Mouse (Mus musculus) hindbrain, embryonic 11.5 days (tissue): ENCODE results near the gene Cnih2. TPM values are rescaled to one million over a fixed set of nuclear protein-coding genes. Genes with fewer than 3 reads are reported as not detected.
A peak's percentile ranks its signal among the peaks of the same experiment; 100 is the strongest.

ENCODE experiments used
- ATAC-seq: fragments of 200-750 bp; cut with Nextera tagmentation; 2 replicates; pipeline ENCODE4 v1.8.0; 2017; ENCODE audit warnings: mild to moderate bottlenecking, moderate TSS enrichment, moderate library complexity; ENCODE audit not compliant: low FRiP score
- DNase-seq: peaks from one replicate; pipeline ENCODE4 v3.0.0-alpha.2; 2015; ENCODE audit warnings: low spot score
- H3K27ac ChIP-seq: fragments of 300-500 bp; sonication (generic); 2 replicates; pipeline ENCODE4 v1.5.1; 2014; ENCODE audit warnings: mild to moderate bottlenecking, low read depth, low read length
- H3K27me3 ChIP-seq: fragments of 300-500 bp; sonication (generic); 2 replicates; pipeline ENCODE4 v1.6.1; 2014; ENCODE audit warnings: mild to moderate bottlenecking, low read length, moderate library complexity, mixed read lengths; ENCODE audit not compliant: control insufficient read depth, insufficient read depth
- H3K36me3 ChIP-seq: fragments of 300-500 bp; sonication (generic); 2 replicates; pipeline ENCODE4 v1.6.1; 2014; ENCODE audit warnings: mild to moderate bottlenecking, low read length, moderate library complexity, mixed read lengths; ENCODE audit not compliant: control insufficient read depth, insufficient read depth
- H3K4me1 ChIP-seq: fragments of 300-500 bp; sonication (generic); replicated peaks from 2 replicates; pipeline ENCODE4 v1.6.1; 2014; ENCODE audit warnings: low read length, mixed read lengths; ENCODE audit not compliant: control insufficient read depth, insufficient read depth
- H3K4me2 ChIP-seq: fragments of 300-500 bp; sonication (generic); replicated peaks from 2 replicates; pipeline ENCODE4 v1.6.1; 2014; ENCODE audit warnings: mild to moderate bottlenecking, low read depth, low read length
- H3K4me3 ChIP-seq: fragments of 300-500 bp; sonication (generic); 2 replicates; pipeline ENCODE4 v1.5.1; 2014; ENCODE audit warnings: low read depth, low read length
- H3K9ac ChIP-seq: fragments of 300-500 bp; sonication (generic); 2 replicates; pipeline ENCODE4 v1.6.1; 2014; ENCODE audit warnings: low read depth, low read length
- H3K9me3 ChIP-seq: fragments of 300-500 bp; sonication (generic); 2 replicates; pipeline ENCODE4 v1.6.1; 2016; ENCODE audit warnings: low read length; ENCODE audit not compliant: control insufficient read depth
- WGBS: fragments of 180-500 bp; shearing (Covaris S2); extraction: QIAGEN DNeasy Blood & Tissue Kit; methylation state at CpG from one replicate; pipeline ENCODE4 v1.1.7; 2014; 5-methylcytosine and 5-hydroxymethylcytosine counted together
- polyA plus RNA-seq: library from polyadenylated mRNA; unstranded; fragments of >200 nt; fragmentation: Nextera tagmentation; extraction: Ambion mirVana; gene quantifications from 2 replicates; pipeline ENCODE4 v1.2.1, GENCODE M21; 2014

Cnih2 gene
- polyA plus RNA-seq, 1 experiment from 2014 or later = 128 TPM

DNA sequence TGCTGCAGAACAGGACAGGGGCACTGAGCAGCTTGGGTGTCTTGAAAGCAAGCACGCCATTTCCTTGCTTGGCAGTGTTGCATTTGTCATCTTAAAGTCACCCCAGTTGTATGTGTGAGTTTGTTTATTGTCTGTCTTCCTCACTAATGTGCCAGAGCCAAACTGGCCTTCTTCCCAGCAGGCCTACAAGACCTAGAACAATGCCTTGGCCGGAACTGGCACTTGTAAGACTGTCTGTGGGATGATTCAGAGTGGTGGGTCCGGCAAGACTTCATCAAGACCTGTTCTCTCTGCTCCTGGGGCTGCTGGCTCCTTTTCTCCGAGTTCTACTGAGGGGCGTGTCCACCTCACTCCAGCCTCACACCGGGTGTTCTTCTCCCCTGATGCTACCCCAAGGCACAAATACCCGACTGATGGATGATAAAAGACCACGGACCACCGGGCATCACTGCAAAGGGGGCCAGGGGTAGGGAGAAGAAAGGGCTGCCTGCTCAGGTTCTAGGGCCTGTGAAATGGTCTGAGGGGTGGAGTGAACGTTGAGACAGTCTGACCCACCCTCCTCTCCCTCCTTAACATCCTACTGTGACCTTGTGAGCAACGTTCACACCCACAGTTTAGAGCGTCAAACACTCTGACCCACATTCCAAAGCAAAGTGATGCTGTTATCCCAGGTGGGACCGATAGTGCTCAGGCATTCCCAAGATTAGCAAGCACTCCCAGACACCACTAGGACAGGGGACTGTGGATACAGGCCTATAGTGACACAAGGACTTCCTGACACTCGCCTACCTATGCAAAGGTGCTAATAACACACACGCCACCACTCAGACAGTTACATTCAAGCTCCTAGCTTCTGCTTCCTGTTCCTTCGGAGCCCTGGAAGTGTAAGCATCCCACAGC lies 40.2 kb downstream of the Cnih2 start:
- Histone ChIP-seq H3K27ac (no peak overlapping the region), H3K4me2 (no peak overlapping the region), H3K4me1 (peaks cover 7% of the 10 kb centered on the region), H3K27me3 (peaks cover 6% of the 10 kb centered on the region), H3K4me3 (no peak overlapping the region), H3K9me3 (no peaks in the 10 kb centered on the region), H3K9ac (no peak overlapping the region), H3K36me3 (no peaks in the 10 kb centered on the region)
- 22% methylated on average over 16 of the region's 16 CpGs for WGBS
- DNase-seq = no peak
- no peak for ATAC-seq

DNA sequence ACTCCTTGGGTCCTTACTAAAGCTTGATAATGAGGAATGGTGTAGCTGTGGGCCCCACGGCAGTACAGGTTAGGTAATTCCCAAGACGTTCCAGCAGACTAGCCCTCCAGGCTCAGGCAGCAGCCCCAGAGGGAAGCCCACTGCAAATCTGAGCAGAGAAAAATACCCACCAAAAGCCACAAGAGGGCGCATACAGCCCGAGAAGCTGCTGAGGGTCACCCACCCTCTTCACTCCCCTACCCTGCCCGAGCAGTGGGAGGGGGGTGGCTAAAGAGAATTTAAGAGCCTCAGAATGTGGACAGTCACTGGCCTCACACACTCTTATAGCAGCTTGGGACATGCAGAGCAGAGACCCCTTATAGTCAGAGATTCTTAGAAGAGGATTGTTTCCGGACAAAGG lies 42.1 kb downstream of the Cnih2 start:
- Histone ChIP-seq H3K27me3 (peaks cover 24% of the 10 kb centered on the region), H3K4me2 (no peak overlapping the region), H3K9ac (no peak overlapping the region), H3K9me3 (no peaks in the 10 kb centered on the region), H3K4me1 (peaks cover 7% of the 10 kb centered on the region), H3K4me3 (no peak overlapping the region), H3K36me3 (no peaks in the 10 kb centered on the region), H3K27ac (no peak overlapping the region)
- WGBS = 7% methylated on average over 6 of the region's 6 CpGs
- DNase-seq (peak; percentile 85), ATAC-seq (peak; percentile 59; the same call in 1 of the 2 replicates)

DNA sequence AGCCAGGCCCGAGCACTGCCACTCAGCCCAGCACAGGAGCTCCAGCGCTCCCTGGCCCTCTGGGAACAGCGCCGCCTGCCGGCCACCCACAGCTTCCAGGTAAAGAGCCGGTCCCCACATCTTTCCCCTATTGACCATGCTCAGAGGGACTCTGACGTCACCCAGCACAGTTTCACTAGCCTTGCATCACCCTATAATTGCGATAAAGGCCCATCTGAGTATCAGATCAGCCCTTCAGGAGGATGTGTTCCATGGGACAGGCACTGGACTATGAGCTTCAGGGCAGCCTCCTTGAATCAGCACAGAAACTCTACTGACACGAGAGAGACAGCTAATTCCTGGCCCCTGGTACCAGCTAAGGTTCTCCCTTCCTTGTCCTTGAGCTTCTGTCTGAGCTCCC lies 44.4 kb downstream of the Cnih2 start:
- ATAC-seq (no peak), DNase-seq (peak; percentile 82)
- peaks cover 31% of the 10 kb centered on the region for H3K27me3 ChIP-seq
- H3K4me3 ChIP-seq = no peak overlapping the region
- H3K4me1 ChIP-seq = peaks cover 3% of the 10 kb centered on the region
- no peak overlapping the region for H3K27ac ChIP-seq
- 16% methylated on average over 9 of the region's 9 CpGs for WGBS
- H3K36me3 ChIP-seq = no peaks in the 10 kb centered on the region
- no peak overlapping the region for H3K4me2 ChIP-seq
- no peak overlapping the region for H3K9ac ChIP-seq
- no peaks in the 10 kb centered on the region for H3K9me3 ChIP-seq

DNA sequence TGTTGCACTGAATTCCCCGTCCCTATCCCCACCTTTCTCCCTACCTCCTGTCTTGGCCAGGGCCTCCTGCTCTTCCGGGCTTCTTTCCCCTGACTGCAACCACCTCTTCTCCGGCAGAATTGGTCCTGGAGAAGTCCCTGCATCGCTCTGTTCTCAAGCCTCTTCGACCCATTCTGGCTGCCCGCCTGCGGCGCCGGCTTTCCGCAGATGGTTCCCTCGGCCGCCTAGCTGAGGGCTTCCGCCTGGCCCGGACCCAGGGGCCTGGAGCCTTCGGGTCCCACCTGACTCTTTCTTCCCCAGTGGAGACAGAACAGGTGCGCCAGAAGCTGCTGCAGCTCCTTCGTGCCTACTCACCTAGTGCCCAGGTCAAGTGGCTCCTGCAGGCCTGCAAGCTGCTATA lies 45.5 kb downstream of the Cnih2 start:
- DNase-seq = no peak
- WGBS = 59% methylated on average over 17 of the region's 17 CpGs
- H3K9ac ChIP-seq = 0 out of 2 replicates have a peak overlapping the region, but pooled peaks have one; percentile 15

DNA sequence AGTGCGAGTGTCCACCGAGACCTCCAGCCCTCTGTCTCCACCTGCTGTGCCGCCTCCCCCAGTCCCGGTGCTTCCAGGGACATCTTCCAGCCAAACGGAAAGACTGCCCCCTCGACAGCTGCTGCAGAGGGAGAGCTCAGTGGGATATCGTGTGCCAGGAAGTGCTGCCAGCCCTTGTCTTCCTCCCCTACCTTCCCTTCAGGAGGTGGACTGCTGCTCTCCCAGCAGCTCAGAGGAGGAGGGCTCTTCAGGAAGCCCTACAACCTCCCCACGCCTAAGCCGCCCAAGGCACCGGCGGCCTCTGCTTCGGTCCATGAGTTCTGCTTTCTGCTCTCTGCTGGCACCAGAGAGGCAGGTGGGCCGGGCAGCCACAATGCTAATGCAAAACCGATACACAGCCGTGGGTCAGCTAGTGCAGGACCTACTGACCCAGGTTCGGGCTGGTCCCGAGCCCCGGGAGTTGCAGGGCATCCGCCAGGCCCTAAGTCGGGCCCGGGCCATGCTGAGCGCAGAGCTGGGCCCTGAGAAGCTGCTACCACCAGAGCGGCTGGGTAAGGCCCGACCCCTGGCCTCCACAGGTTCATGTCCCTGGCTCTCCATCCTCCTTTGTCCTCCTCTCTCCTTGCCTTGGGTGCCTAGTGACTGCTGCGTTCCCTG lies 46.0 kb downstream of the Cnih2 start:
- peaks cover 31% of the 10 kb centered on the region for H3K27me3 ChIP-seq

More for the DNA sequence above, 45.5 kb downstream of the Cnih2 start:
- Histone ChIP-seq H3K4me1 (no peaks in the 10 kb centered on the region), H3K9me3 (no peaks in the 10 kb centered on the region), H3K27me3 (peaks cover 31% of the 10 kb centered on the region), H3K27ac (no peak overlapping the region), H3K4me3 (no peak overlapping the region), H3K4me2 (no peak overlapping the region), H3K36me3 (no peaks in the 10 kb centered on the region)
- no peak for ATAC-seq

DNA sequence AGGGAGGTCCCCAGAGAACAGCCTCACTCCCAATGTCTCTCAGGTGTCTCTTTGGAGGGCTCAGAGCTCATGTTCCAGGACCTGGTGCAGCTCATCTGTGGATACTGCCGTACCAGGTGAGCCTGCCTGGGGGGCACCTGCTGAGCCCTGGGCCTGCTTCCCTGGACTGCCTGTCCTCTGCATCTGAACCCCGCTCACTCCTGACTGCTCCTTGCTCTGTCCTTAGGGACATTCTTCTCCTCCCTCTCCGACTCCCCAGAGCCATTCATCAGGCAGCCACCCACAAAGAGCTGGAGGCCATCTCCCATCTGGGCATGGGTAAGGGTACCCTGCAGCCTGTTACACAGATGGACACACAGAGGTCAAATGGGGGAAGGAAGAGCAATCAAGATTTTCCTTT lies 46.8 kb downstream of the Cnih2 start:
- no peak overlapping the region for H3K4me3 ChIP-seq
- no peaks in the 10 kb centered on the region for H3K9me3 ChIP-seq
- H3K9ac ChIP-seq = no peak overlapping the region
- DNase-seq = no peak
- 44% methylated on average over 3 of the region's 3 CpGs for WGBS
- H3K4me1 ChIP-seq = no peaks in the 10 kb centered on the region
- H3K4me2 ChIP-seq = no peak overlapping the region
- no peak for ATAC-seq
- H3K27me3 ChIP-seq = peaks cover 31% of the 10 kb centered on the region
- H3K36me3 ChIP-seq = peaks cover 1% of the 10 kb centered on the region; the same call in 1 of the 2 replicates
- no peak overlapping the region for H3K27ac ChIP-seq

More for the DNA sequence above, 46.0 kb downstream of the Cnih2 start:
- ATAC-seq = no peak
- WGBS = 24% methylated on average over 25 of the region's 25 CpGs
- Histone ChIP-seq H3K27ac (no peak overlapping the region), H3K4me1 (no peaks in the 10 kb centered on the region), H3K4me2 (no peak overlapping the region), H3K4me3 (no peak overlapping the region), H3K9me3 (no peaks in the 10 kb centered on the region), H3K9ac (0 out of 2 replicates have a peak overlapping the region, but pooled peaks have one; percentile 4), H3K36me3 (no peaks in the 10 kb centered on the region)
- DNase-seq = no peak

DNA sequence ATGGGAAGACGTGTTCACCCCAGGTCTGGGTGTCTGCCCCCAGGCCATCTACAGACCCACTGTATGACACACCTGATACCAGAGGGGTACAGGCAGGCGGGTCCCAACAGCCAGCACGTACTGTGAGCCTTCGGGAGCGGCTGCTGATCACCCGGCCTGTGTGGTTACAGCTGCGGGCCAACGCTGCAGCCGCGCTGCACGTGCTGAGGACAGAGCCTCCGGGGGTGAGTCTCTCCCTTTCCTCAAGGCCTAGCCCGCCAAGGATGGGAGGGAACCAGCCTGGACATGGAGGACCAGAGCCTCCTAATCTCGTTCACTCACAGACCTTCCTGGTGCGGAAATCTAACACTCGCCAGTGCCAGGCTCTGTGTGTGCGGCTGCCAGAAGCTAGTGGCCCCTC lies 47.3 kb downstream of the Cnih2 start:
- no peaks in the 10 kb centered on the region for H3K9me3 ChIP-seq
- H3K9ac ChIP-seq = no peak overlapping the region
- H3K27me3 ChIP-seq = peaks cover 31% of the 10 kb centered on the region
- no peaks in the 10 kb centered on the region for H3K4me1 ChIP-seq
- no peak for ATAC-seq
- WGBS = 9% methylated on average over 17 of the region's 17 CpGs
- no peak overlapping the region for H3K4me3 ChIP-seq
- peak; percentile 37 for DNase-seq
- H3K27ac ChIP-seq = no peak overlapping the region
- peaks cover 4% of the 10 kb centered on the region; the same call in 1 of the 2 replicates for H3K36me3 ChIP-seq
- 0 out of 2 replicates have a peak overlapping the region, but pooled peaks have one; percentile 8 for H3K4me2 ChIP-seq

DNA sequence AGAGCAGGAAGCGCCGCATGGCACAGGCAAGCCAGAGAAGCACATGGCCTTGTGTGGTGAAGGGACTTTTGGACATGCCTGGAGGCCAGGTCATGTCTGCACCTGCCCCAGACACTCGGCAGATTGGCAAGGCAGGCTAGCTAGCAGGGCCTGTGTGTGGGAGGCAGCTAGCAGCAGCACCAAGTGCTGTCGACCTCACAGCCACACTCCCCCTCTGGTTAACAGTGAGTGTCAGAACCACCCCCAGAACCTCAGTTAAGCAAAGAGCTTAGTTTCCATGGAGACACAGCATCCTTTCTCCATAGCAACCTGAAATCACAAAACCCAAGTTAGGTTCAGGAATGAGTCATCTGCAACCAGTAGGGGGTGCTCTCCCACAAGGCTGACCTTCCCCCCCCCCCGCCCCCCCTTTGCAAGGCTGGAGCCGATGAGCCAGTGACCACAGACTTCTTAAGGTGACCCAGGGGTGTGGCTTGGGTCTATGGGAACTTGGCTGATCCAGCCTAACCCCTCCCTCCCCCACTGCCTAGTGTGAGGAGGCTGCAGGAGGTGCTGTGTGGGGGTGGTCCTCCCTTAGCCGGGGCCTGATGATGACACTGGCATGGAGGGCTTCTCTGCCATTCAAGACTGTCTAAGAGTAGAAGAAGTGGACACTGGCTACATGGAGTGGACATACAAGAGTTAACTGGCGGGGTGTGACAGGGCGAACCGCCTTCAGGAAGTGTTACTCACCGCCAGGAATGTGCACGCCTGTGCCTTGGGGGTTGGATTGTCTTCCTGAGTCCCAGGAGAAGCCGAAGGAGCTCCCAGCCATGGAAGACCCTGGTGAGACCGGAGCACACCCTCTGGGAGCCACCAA lies 48.0 kb downstream of the Cnih2 start, which contains the start of gene Rin1:
TSS of gene Rin1 (plus strand) at position 435 of the 859 bp plus-strand sequence.
- H3K4me2 ChIP-seq = 0 out of 2 replicates have a peak within 1 kb of the TSS, but pooled peaks have one; percentile 8
- peaks cover 31% of the 10 kb centered on the region for H3K27me3 ChIP-seq
- no peak within 1 kb of the TSS for H3K4me3 ChIP-seq
- WGBS = 19% methylated on average over 14 of the region's 14 CpGs
- H3K9me3 ChIP-seq = no peaks in the 10 kb centered on the region
- DNase-seq (peak; percentile 57), ATAC-seq (peak; percentile 24; the same call in 1 of the 2 replicates)
- H3K27ac ChIP-seq = no peak within 1 kb of the TSS
- H3K36me3 ChIP-seq = peaks cover 4% of the 10 kb centered on the region; the same call in 1 of the 2 replicates
- H3K9ac ChIP-seq = no peak within 1 kb of the TSS
- no peaks in the 10 kb centered on the region for H3K4me1 ChIP-seq
